8 mouse cellular contexts compared by ENCODE assay signal in genomic region chr2:153225595-153225953, GRCm38 (mm10). TPM values are rescaled to one million over a fixed set of nuclear protein-coding genes. Genes with fewer than 3 reads are reported as not detected.
DNase-seq lines count a peak whose midpoint lies in the region; ATAC-seq and TF ChIP-seq lines count a peak whose summit lies in the region.

No protein-coding gene starts in this region.

- H3K4me2 ChIP-seq in embryonic facial prominence, embryonic 14.5 days (ENCODE audit: low read depth, low read length), result peak overlapping the region; percentile 77
- peak overlapping the region; percentile 64 for H3K4me2 ChIP-seq in neural tube, embryonic 14.5 days (ENCODE audit: low read depth, low read length)

- no peaks in the 10 kb centered on the region for H3K27me3 ChIP-seq in embryonic facial prominence, embryonic 14.5 days (replicated peaks; ENCODE audit: control insufficient read depth, insufficient read depth, low read length)
- H3K27me3 ChIP-seq in limb, embryonic 10.5 days (ENCODE audit: low read depth, poor library complexity, severe bottlenecking), result no peaks in the 10 kb centered on the region
- no peaks in the 10 kb centered on the region for H3K27me3 ChIP-seq in neural tube, embryonic 14.5 days (ENCODE audit: control insufficient read depth, insufficient read depth, low read length)

- peak overlapping the region; percentile 82 for H3K4me3 ChIP-seq in left cerebral cortex, adult 2 months
- peak overlapping the region; percentile 63 for H3K4me3 ChIP-seq in embryonic facial prominence, embryonic 14.5 days (ENCODE audit: low read depth, low read length)
- H3K4me3 ChIP-seq in limb, embryonic 10.5 days, result peak overlapping the region; percentile 68
- H3K4me3 ChIP-seq in neural tube, embryonic 14.5 days (ENCODE audit: low read depth, low read length), result peak overlapping the region; percentile 53

- ATAC-seq in embryonic facial prominence, embryonic 14.5 days (ENCODE audit: low read depth), result no peak; the same call in 1 of the 2 replicates
- peak; percentile 52 for ATAC-seq in neural tube, embryonic 14.5 days (ENCODE audit: low read depth)

- H3K9me3 ChIP-seq in embryonic facial prominence, embryonic 14.5 days (ENCODE audit: control insufficient read depth, low read length), result no peaks in the 10 kb centered on the region
- no peaks in the 10 kb centered on the region for H3K9me3 ChIP-seq in limb, embryonic 10.5 days (replicated peaks)
- no peaks in the 10 kb centered on the region for H3K9me3 ChIP-seq in neural tube, embryonic 14.5 days (ENCODE audit: control insufficient read depth, low read length)

- 13% methylated on average over 3 of the region's 3 CpGs for WGBS in embryonic facial prominence, embryonic 14.5 days
- 7% methylated on average over 3 of the region's 3 CpGs for WGBS in limb, embryonic 10.5 days
- 4% methylated on average over 3 of the region's 3 CpGs for WGBS in neural tube, embryonic 14.5 days

- H3K9ac ChIP-seq in embryonic facial prominence, embryonic 14.5 days (ENCODE audit: low read depth, low read length), result peak overlapping the region; percentile 87
- peak overlapping the region; percentile 75; the same call in 1 of the 2 replicates for H3K9ac ChIP-seq in neural tube, embryonic 14.5 days (replicated peaks; ENCODE audit: low read depth, low read length)

- TF ChIP-seq CTCF in left cerebral cortex, adult 2 months (IDR thresholded peaks at IDR 0.05), result no peak

- intact Hi-C loops in left cerebral cortex, adult 2 months (cut with DNase I), result no loop called here
- intact Hi-C loops in left cerebral cortex, postnatal 36 days (cut with DNase I), result no loop called here
- intact Hi-C loops in gastrocnemius, postnatal 14 days (cut with DNase I; ENCODE audit: low total_unique reads), result no loop called here

- DNase-seq in left cerebral cortex, adult 2 months (ENCODE audit: extremely low spot score in 1 of 2, low spot score in 2 of 2), result no peak
- DNase-seq in left cerebral cortex, postnatal 36 days (ENCODE audit: low spot score in 2 of 2), result no peak
- DNase-seq in embryonic facial prominence, embryonic 14.5 days (ENCODE audit: low spot score), result no peak
- no peak for DNase-seq in limb, embryonic 10.5 days (ENCODE audit: low spot score)
- DNase-seq in layer of hippocampus, adult 9-11 months, result no peak
- DNase-seq in frontal cortex, postnatal 36 days (ENCODE audit: low spot score in 2 of 2), result no peak
- no peak for DNase-seq in gastrocnemius, postnatal 14 days

- peaks cover 35% of the 10 kb centered on the region for H3K36me3 ChIP-seq in embryonic facial prominence, embryonic 14.5 days (ENCODE audit: control insufficient read depth, insufficient read depth, low read length)
- peaks cover 36% of the 10 kb centered on the region for H3K36me3 ChIP-seq in limb, embryonic 10.5 days
- peaks cover 21% of the 10 kb centered on the region for H3K36me3 ChIP-seq in neural tube, embryonic 14.5 days (ENCODE audit: control insufficient read depth, insufficient read depth, low read length)

- peaks cover 3% of the 10 kb centered on the region; the same call in 1 of the 2 replicates for H3K4me1 ChIP-seq in embryonic facial prominence, embryonic 14.5 days (ENCODE audit: control insufficient read depth, insufficient read depth, low read length)
- peaks cover 25% of the 10 kb centered on the region for H3K4me1 ChIP-seq in limb, embryonic 10.5 days
- peaks cover 9% of the 10 kb centered on the region; the same call in 1 of the 2 replicates for H3K4me1 ChIP-seq in neural tube, embryonic 14.5 days (ENCODE audit: control insufficient read depth, insufficient read depth, low read length)

- H3K27ac ChIP-seq in left cerebral cortex, adult 2 months, result peak overlapping the region; percentile 92
- peak overlapping the region; percentile 80 for H3K27ac ChIP-seq in embryonic facial prominence, embryonic 14.5 days (replicated peaks; ENCODE audit: low read depth, low read length)
- peak overlapping the region; percentile 87; the same call in 1 of the 2 replicates for H3K27ac ChIP-seq in limb, embryonic 10.5 days
- H3K27ac ChIP-seq in neural tube, embryonic 14.5 days (ENCODE audit: low read depth, low read length), result peak overlapping the region; percentile 74

RNA-seq across cellular contexts. Expression of gene Tspyl3, which starts 0.3 kb away (rescaled TPM):
- total RNA-seq in left cerebral cortex, adult 2 months (2021), result 10 to 100 TPM; 24.6 to 26.5 TPM
- 10 to 100 TPM; 26.2 to 29.5 TPM for total RNA-seq in left cerebral cortex, postnatal 36 days (2021)
- 12.0 and 14.7 TPM in 2 replicates for polyA plus RNA-seq in embryonic facial prominence, embryonic 14.5 days (2014; fragmentation: Nextera tagmentation; extraction: Ambion mirVana)
- 5.8 and 9.9 TPM in 2 replicates for polyA plus RNA-seq in limb, embryonic 10.5 days (2016; fragmentation: Nextera tagmentation; extraction: Ambion mirVana)
- polyA plus RNA-seq in neural tube, embryonic 14.5 days (2014; fragmentation: Nextera tagmentation; extraction: Ambion mirVana), result 24.7 and 29.3 TPM in 2 replicates
- 1 to 10 TPM; 1.7 to 1.8 TPM for total RNA-seq in gastrocnemius, postnatal 14 days (2021)

RNA-seq across cellular contexts. Expression of gene Plagl2, which starts 15.7 kb away (rescaled TPM):
- total RNA-seq in left cerebral cortex, adult 2 months (2021), result 1 to 10 TPM; 6.0 to 6.2 TPM
- total RNA-seq in left cerebral cortex, postnatal 36 days (2021), result 1 to 10 TPM; 5.2 to 6.5 TPM
- 19.1 and 21.4 TPM in 2 replicates for polyA plus RNA-seq in embryonic facial prominence, embryonic 14.5 days (2014; fragmentation: Nextera tagmentation; extraction: Ambion mirVana)
- 24.6 and 27.3 TPM in 2 replicates for polyA plus RNA-seq in limb, embryonic 10.5 days (2016; fragmentation: Nextera tagmentation; extraction: Ambion mirVana)
- polyA plus RNA-seq in neural tube, embryonic 14.5 days (2014; fragmentation: Nextera tagmentation; extraction: Ambion mirVana), result 5.9 and 8.2 TPM in 2 replicates
- total RNA-seq in gastrocnemius, postnatal 14 days (2021), result 1 to 10 TPM; 3.5 to 5.8 TPM

RNA-seq across cellular contexts. Expression of gene Pofut1, which starts 15.8 kb away (rescaled TPM):
- total RNA-seq in left cerebral cortex, adult 2 months (2021), result 10 to 100 TPM; 15.4 to 17.3 TPM
- total RNA-seq in left cerebral cortex, postnatal 36 days (2021), result 10 to 100 TPM; 14.9 to 18.4 TPM
- 10.8 and 11.7 TPM in 2 replicates for polyA plus RNA-seq in embryonic facial prominence, embryonic 14.5 days (2014; fragmentation: Nextera tagmentation; extraction: Ambion mirVana)
- 5.9 and 6.1 TPM in 2 replicates for polyA plus RNA-seq in limb, embryonic 10.5 days (2016; fragmentation: Nextera tagmentation; extraction: Ambion mirVana)
- 6.2 and 6.4 TPM in 2 replicates for polyA plus RNA-seq in neural tube, embryonic 14.5 days (2014; fragmentation: Nextera tagmentation; extraction: Ambion mirVana)
- 10 to 100 TPM; 13.9 to 16.2 TPM for total RNA-seq in gastrocnemius, postnatal 14 days (2021)

Comparison
In these comparisons a context has a peak if more than half of its experiments do, and no peak if none do; other contexts are left out.
1. RNA of gene Tspyl3, which starts 0.3 kb away (total RNA-seq): 26.2 to 29.5 TPM in left cerebral cortex, postnatal 36 days and 24.6 to 26.5 TPM in left cerebral cortex, adult 2 months; 1.7 to 1.8 TPM in gastrocnemius, postnatal 14 days; every median in the first group is over 4 times any median in the second.
2. Peak in every context shown above with its lines, with median percentiles within 50 percentile points of each other: H3K27ac ChIP-seq and H3K4me3 ChIP-seq.